ENCODE assay signal across 8 mouse cellular contexts in genomic region chr12:55398240-55399127, GRCm38 (mm10). TPM values are rescaled to one million over a fixed set of nuclear protein-coding genes. Genes with fewer than 3 reads are reported as not detected.
DNase-seq lines count a peak whose midpoint lies in the region; ATAC-seq lines count a peak whose summit lies in the region.

No protein-coding gene starts in this region.

- no peaks in the 10 kb centered on the region for H3K27me3 ChIP-seq in megakaryocyte, embryonic 14.5 days (replicated peaks)

- no peaks in the 10 kb centered on the region for H3K9me3 ChIP-seq in megakaryocyte, embryonic 14.5 days

- peak; percentile 96 for DNase-seq in ZHBTc4 (ENCODE audit: low read depth, low spot score)
- peak; percentile 81 to 89 for DNase-seq in gastrocnemius, adult 8-10 months (ENCODE audit: low spot score in 2 of 2)
- DNase-seq in hindlimb bud, embryonic 11.5 days (ENCODE audit: extremely low spot score, low read depth, low spot score), result peak; percentile 56
- DNase-seq in left cerebral cortex, adult 8-10 months (ENCODE audit: low spot score in 2 of 2), result peak; percentile 75 to 84
- DNase-seq in right cerebral cortex, postnatal 10 days (ENCODE audit: low spot score in 2 of 2), result peak; percentile 94 to 95
- peak; percentile 90 for DNase-seq in urinary bladder, postnatal 25 days (ENCODE audit: low spot score)

- peak overlapping the region; percentile 97 for H3K4me3 ChIP-seq in megakaryocyte, embryonic 14.5 days (replicated peaks)

- ATAC-seq in common myeloid progenitor, adult 5-6 weeks (replicated peaks; ENCODE audit: low read depth, poor library complexity, severe bottlenecking), result peak; percentile 94

- peaks cover 39% of the 10 kb centered on the region for H3K4me1 ChIP-seq in megakaryocyte, embryonic 14.5 days

- H3K36me3 ChIP-seq in megakaryocyte, embryonic 14.5 days (replicated peaks; ENCODE audit: low read length), result peaks cover 16% of the 10 kb centered on the region

RNA-seq across cellular contexts. Expression of gene Psma6, which starts 14.5 kb away (rescaled TPM):
- 326 and 362 TPM in 2 replicates for total RNA-seq in common myeloid progenitor, adult 5-6 weeks (2017)
- 100 to 1,000 TPM; 157 to 164 (median 160) TPM for total RNA-seq in gastrocnemius, adult 8-10 months (2022)
- 100 to 1,000 TPM; 137 to 150 (median 142) TPM for total RNA-seq in left cerebral cortex, adult 8-10 months (2022)
- polyA plus RNA-seq in megakaryocyte, embryonic 14.5 days (2012; ENCODE audit: insufficient read depth, low replicate concordance), result 19.3 and 25.9 TPM in 2 replicates

Comparison
In these comparisons a context has a peak if more than half of its experiments do, and no peak if none do; other contexts are left out.
1. Peak in every context shown above with its lines: DNase-seq, ATAC-seq and H3K4me3 ChIP-seq.